Mouse (Mus musculus) megakaryocyte-erythroid progenitor cell, adult 5-6 weeks (primary cell): Measurements from ENCODE around the gene Brip1. TPM values are rescaled to one million over a fixed set of nuclear protein-coding genes. Genes with fewer than 3 reads are reported as not detected.

Experiments
- ATAC-seq: replicated peaks from 2 replicates; pipeline ENCODE4 v1.8.0; 2016; ENCODE audit warnings: mild to moderate bottlenecking, inconsistent platforms; ENCODE audit not compliant: severe bottlenecking, poor library complexity, low FRiP score, low TSS enrichment
- total RNA-seq, 2 experiments: library from RNA; stranded (forward) in 1 of 2; stranded (reverse) in 1 of 2; fragments of 200-1000, 215-1000 nt in 1 of 2; fragments of >200 nt in 1 of 2; fragmentation: Nextera tagmentation in 1 of 2; gene quantifications; 2 replicates each; pipeline ENCODE4 v1.2.3; 2014 to 2017

Gene Brip1
- total RNA-seq, 2 experiments from 2014 or later, result 11.8 to 19.5 TPM

DNA sequence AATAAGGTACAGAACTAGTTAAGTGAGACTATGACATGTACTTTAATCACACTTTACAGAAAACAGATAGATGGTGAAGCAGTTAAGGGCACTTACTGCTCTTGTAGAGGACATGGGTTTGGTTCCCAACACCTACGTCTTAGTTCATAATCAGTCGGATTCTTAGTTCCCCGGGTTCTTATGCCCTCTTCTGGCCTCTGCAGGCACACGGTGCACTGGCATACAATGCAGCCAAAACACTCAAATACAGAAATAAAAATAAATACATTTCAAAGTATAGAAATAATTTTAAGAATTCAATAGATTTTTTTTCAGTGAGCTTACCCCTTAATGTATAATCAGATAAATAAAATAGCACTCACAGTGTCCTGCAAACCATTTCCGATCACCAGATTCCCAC, 161.0 kb downstream of the Brip1 start:
- no peak for ATAC-seq

DNA sequence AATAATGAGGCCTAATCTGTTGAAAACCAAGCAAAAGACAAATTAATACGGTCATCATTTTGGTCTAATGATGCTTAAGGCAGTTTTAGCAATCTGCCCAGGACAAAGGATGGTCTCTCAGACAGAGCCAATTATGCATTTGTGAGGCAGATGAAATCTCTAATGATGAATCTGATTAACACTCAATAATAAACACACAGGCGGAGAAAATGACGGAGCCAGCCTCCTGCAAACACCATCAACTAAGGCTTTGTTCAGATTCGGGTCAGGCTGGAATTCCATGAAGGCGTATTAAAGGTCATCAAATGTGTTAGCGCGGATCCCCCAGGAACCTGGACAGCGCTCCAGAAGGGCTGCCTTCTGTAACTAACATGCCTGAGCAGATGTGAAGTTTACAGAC, 161.6 kb downstream of the Brip1 start:
- ATAC-seq, result no peak

DNA sequence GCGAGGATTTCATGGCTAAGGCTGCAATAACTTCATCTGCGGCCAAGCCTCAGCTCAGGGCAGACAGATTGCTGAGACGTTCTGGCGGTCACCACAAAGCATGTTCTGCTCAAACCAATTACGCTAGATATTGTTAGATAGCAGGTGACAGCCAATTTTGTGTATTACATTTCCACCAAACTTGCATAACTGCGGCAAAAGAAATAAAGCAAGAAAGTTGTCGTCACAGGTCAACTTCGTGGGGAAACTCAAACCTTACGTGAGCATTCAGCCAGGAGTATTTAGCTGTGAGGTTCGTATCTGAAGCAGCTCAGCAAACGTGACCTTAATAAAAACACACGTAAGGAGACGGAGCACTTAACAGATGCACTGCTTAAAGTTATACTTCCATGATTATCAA, 162.3 kb downstream of the Brip1 start:
- ATAC-seq, result no peak

DNA sequence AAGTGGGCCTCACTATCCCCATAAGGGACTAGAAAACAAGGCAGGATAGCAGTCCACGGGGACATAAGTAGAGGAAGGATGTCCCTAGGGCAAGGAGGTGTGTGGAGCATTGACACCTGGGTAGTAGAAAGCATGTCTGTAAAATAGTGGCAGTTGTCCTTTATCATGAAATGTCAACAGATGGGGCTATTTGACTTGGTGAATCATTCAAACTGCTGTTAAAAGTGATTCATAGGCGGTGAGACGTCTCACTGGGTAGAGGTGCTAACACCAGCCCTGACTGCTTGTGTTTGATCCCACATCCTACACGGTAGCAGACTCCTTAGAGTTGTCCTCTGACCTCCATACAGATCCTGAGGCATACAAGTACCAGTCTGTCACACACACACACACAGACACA, 168.1 kb downstream of the Brip1 start:
- ATAC-seq, result no peak

DNA sequence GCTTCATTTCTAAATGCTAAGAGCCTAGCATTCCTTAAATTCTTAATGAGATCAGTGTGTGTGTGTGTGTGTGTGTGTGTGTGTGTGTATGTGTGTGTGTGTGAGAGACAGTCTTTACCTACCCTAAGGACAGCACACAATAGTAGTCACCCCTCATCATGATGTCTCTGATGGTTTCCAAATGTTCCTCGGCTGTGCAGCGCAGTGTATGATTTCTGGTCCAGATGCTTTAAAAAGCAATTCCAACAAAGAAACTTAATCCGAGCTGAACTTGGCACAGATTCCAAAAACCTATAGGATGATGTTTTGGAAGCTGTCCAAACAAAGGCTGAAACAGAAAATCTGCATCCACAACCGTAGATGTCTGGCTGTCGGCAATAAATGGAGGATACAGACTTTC, 173.0 kb downstream of the Brip1 start:
- no peak for ATAC-seq

DNA sequence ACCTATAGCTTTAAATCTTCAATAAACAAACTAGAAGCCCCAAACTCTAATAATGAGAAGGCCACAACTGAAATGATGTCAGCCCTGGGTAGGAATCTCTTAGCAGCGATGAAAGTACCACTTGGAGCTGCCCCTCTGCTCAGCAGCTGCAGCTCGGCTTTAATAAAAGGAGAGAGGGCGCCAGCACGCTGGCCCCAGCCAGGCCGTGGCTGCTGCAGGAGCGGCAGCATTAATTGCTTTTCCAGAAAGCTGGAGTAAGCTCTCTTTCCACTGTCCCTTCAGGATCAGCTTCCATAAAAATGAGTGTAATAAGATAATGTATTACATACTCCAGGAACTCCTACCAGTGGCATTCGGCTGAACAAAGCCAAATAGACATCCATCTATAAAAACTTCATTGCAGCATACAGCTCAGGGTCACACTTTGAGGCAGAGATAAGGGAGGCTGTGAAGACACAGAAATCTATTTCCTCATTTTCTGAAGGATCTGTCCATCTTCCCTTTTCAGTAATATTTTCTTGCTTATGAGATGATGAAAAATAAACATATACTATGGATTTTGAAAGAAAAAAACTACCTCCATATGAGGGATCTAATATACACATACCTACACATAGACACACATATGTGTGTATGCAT, 174.3 kb downstream of the Brip1 start:
- no peak for ATAC-seq

DNA sequence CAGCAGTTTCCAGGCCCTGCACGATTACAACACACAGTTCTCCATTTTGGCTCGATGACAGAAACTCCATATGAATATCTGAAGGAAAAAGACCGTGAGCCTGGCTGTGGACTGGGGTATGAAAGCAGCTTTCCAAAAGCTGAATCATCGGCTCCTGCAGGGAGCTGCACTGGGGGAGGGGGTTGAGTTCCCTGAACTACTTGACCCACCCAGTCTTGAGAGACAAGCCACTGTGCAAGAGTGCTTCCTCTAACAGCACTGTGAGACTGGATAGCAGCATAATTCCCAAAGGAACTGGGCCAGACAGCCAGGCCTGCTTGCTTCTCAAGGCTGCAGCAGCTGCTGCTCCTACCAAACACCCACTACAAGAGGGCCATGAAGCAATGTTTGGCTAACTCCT, 178.6 kb downstream of the Brip1 start:
- no peak for ATAC-seq

DNA sequence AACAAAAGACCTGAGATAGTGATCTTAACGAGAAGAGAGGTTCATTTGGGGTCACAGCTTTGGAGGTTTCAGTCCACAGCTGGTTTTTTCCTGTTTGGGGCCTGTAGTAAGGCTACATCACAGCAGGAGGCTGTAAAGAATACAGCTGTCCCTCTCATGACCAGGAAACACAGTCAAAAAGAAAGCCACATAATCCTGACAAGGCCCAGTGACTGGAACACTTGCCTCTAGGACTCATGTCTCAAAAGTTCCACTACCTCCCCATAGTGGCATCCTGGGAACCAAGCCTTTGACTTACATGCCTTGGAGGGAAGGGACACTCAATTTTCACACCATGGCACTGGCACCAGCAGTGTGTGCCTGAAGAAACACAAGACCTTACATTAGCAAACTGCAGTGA, 181.0 kb downstream of the Brip1 start:
- no peak for ATAC-seq

DNA sequence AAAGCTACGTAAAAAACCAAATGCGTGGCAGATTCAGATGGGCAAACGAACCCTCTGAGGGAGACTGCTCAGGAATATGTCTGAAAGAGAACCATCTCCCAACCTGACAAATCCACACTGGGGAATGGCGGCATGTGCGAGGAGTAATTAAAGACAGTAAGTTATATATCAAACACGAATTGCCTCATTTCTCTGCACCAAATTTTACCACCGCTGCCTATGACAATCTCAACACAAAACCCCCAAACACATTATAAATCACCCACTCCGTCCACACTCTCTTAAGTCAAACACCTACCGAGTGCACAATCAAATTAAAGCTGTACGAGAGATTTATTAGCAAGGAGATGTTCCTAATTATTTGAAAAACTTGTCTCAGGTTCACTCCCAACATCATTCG, 184.8 kb downstream of the Brip1 start:
- ATAC-seq, result no peak

DNA sequence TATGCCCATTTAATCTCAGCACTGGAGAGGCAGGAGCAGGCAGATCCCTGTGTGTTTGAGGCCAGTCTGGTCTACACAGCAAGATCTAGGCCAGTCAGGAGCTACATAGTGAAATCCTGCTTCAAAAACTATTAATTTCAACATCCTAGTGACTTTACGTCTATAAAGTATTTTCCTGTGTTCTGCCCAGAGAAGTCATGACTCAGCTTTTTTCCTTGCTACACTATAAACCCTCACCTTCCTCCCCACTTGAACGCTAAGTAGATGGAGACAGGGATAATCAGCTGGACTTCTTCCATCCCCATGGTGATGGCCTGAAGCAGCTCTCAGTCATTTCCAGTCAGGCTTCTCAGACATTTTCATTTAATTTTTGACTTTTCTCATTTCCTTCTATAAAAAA, 187.9 kb downstream of the Brip1 start:
- no peak for ATAC-seq

DNA sequence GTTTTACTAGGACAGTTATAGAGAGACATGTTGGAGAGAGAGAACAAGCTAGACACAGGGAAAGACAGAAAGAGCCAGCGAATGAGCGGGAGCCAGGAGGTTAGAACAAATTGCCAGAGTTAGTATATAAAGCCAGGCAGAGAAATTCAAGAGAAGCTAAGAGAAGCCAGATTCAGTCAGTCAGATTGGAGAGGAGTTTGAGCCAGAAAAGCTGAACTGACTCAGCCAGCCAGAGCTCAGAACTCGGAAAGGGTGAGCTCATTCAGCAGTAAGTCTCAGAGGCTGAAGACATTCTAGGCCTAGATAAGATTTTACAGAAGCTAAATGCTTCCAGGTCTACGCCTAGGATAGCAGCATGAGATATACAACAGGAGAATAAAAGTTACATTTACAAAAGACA, 190.5 kb downstream of the Brip1 start:
- no peak for ATAC-seq

DNA sequence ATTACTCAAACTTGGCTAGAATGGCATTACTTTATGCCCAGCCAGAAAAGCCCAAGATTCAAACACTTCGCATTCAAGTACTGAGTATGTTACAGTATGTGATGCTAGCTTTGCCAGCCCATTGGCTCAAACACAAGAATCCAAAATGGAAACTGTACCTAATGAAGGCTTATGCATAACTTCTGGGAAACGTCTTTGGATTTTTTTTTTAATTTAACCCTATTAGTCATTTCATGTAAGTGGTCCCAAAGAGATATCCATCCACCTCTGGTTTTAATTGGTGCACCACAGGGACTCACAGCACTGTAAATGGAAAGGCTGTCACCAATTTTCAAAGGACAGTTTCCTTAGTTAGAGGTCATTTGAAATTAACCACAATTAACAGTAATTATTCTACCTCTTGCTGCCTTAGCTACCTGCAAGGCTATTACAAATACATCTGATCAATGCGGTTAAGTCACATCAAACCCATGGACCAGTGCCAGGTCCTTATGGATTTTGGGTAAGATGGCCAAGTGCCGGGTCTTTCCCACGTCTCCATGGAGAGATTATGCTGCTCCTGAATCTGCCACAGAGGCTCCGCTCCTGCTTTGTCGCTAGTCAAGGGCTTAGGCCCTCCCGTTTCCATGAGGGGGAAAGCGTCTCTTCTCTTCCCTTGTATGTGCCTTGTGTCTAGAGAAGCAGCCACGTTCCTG, 192.6 kb downstream of the Brip1 start:
- no peak for ATAC-seq

Other genes with a start within 250 kb of the Brip1 start
- 38.2 and 39.5 TPM in 2 replicates for gene Ints2, start 56.4 kb upstream of the Brip1 start, total RNA-seq (2014; fragmentation: Nextera tagmentation)
- 46.8 and 50.5 TPM in 2 replicates for gene Ints2, start 56.4 kb upstream of the Brip1 start, total RNA-seq (2017)
- 39.1 and 40.2 TPM in 2 replicates for gene Med13, start 156.4 kb upstream of the Brip1 start, total RNA-seq (2014; fragmentation: Nextera tagmentation)
- gene Med13, start 156.4 kb upstream of the Brip1 start, total RNA-seq (2017), result 46.3 and 57.6 TPM in 2 replicates